Mouse (Mus musculus): Measurements from ENCODE around the gene Olfr483.

DNA sequence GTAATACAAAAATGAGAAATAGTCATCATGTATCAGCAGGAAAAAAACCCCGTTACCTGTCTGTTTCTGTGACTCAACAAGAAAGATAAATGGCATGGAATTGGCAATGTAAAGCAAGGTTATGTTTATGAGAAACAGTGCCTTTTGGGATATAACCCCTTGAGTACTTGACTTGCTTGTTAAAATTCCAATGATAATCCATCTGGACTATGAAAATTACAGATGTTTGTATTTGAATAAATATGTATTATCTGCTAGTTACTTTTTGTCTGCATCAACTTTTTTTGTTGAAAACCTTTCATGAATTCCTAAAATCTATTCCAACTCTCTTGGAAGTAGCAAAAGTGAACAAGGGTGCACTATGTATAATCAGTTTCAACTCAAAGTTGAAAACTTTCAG lies 33.4 kb upstream of the Olfr483 start, which contains the start of gene Olfr480:
- TF ChIP-seq MYOG (IDR thresholded peaks at IDR 0.05; ENCODE audit: control insufficient read depth, extremely low read depth, insufficient read length): no peak
- no peak for TF ChIP-seq CTCF (IDR thresholded peaks at IDR 0.05; ENCODE audit: control insufficient read depth, insufficient read depth, insufficient read length)
- no peak for TF ChIP-seq USF1 (IDR thresholded peaks at IDR 0.05; ENCODE audit: low read depth)
- TF ChIP-seq CEBPB (IDR thresholded peaks at IDR 0.05; ENCODE audit: low read depth): no peak
- no peak for TF ChIP-seq MAX (IDR thresholded peaks at IDR 0.05)

All from C2C12 (cell line).